Mouse (Mus musculus): ENCODE results near the gene Lnpk. TPM values are rescaled to one million over a fixed set of nuclear protein-coding genes. Genes with fewer than 3 reads are reported as not detected.

Gene Lnpk
- polyA plus RNA-seq, 1 experiment = 1.7 TPM

- H3K4me1 ChIP-seq (ENCODE audit: control insufficient read depth) = no peaks in the 10 kb centered on the region
- TF ChIP-seq GATA1 (IDR thresholded peaks at IDR 0.05; ENCODE audit: low read length) (no peak), TAL1 (IDR thresholded peaks at IDR 0.05; ENCODE audit: low read length) (no peak)
- H3K27me3 ChIP-seq (ENCODE audit: control insufficient read depth) = no peaks in the 10 kb centered on the region
- H3K36me3 ChIP-seq (ENCODE audit: control insufficient read depth) = no peaks in the 10 kb centered on the region
- H3K4me3 ChIP-seq (replicated peaks) = no peak overlapping the region
- H3K9me3 ChIP-seq (ENCODE audit: control insufficient read depth, low read length) = no peaks in the 10 kb centered on the region
Measured at GRCm38 (mm10) chr2:74597169-74597568, 17.9 kb upstream of the Lnpk start.

- Histone ChIP-seq H3K36me3 (ENCODE audit: control insufficient read depth) (no peaks in the 10 kb centered on the region), H3K9me3 (ENCODE audit: control insufficient read depth, low read length) (no peaks in the 10 kb centered on the region), H3K4me1 (ENCODE audit: control insufficient read depth) (no peaks in the 10 kb centered on the region), H3K4me3 (replicated peaks) (no peak overlapping the region), H3K27me3 (ENCODE audit: control insufficient read depth) (no peaks in the 10 kb centered on the region)
- TF ChIP-seq TAL1 (IDR thresholded peaks at IDR 0.05; ENCODE audit: low read length) (no peak), GATA1 (IDR thresholded peaks at IDR 0.05; ENCODE audit: low read length) (no peak)
Measured at GRCm38 (mm10) chr2:74596094-74596493, 16.9 kb upstream of the Lnpk start.

- peaks cover 22% of the 10 kb centered on the region for H3K4me1 ChIP-seq (ENCODE audit: control insufficient read depth)
- H3K9me3 ChIP-seq (ENCODE audit: control insufficient read depth, low read length) = no peaks in the 10 kb centered on the region
- no peaks in the 10 kb centered on the region for H3K27me3 ChIP-seq (ENCODE audit: control insufficient read depth)
- H3K4me3 ChIP-seq (replicated peaks) = peak overlapping the region; percentile 79
- TF ChIP-seq TAL1 (IDR thresholded peaks at IDR 0.05; ENCODE audit: low read length) = no peak
- no peaks in the 10 kb centered on the region for H3K36me3 ChIP-seq (ENCODE audit: control insufficient read depth)
Measured at GRCm38 (mm10) chr2:74578146-74578842, 941 bp downstream of the Lnpk start.

- Histone ChIP-seq H3K4me3 (replicated peaks) (no peak overlapping the region), H3K9me3 (ENCODE audit: control insufficient read depth, low read length) (no peaks in the 10 kb centered on the region), H3K27me3 (ENCODE audit: control insufficient read depth) (no peaks in the 10 kb centered on the region), H3K36me3 (ENCODE audit: control insufficient read depth) (peaks cover 41% of the 10 kb centered on the region), H3K4me1 (ENCODE audit: control insufficient read depth) (no peaks in the 10 kb centered on the region)
- no peak for TF ChIP-seq GATA1 (IDR thresholded peaks at IDR 0.05; ENCODE audit: low read length)
- TF ChIP-seq TAL1 (IDR thresholded peaks at IDR 0.05; ENCODE audit: low read length) = no peak
Measured at GRCm38 (mm10) chr2:74570390-74570789, 8.8 kb downstream of the Lnpk start.

GRCm38 (mm10) chr2:74559822-74560221, 19.4 kb downstream of the Lnpk start:
- Histone ChIP-seq H3K27me3 (ENCODE audit: control insufficient read depth) (no peaks in the 10 kb centered on the region), H3K9me3 (ENCODE audit: control insufficient read depth, low read length) (no peaks in the 10 kb centered on the region), H3K4me3 (replicated peaks) (no peak overlapping the region), H3K4me1 (ENCODE audit: control insufficient read depth) (peaks cover 1% of the 10 kb centered on the region; the same call in 1 of the 2 replicates), H3K36me3 (ENCODE audit: control insufficient read depth) (peaks cover 52% of the 10 kb centered on the region)
- no peak for TF ChIP-seq GATA1 (IDR thresholded peaks at IDR 0.05; ENCODE audit: low read length)
- no peak for TF ChIP-seq TAL1 (IDR thresholded peaks at IDR 0.05; ENCODE audit: low read length)

GRCm38 (mm10) chr2:74559092-74559491, 20.1 kb downstream of the Lnpk start:
- Histone ChIP-seq H3K27me3 (ENCODE audit: control insufficient read depth) (no peaks in the 10 kb centered on the region), H3K4me1 (ENCODE audit: control insufficient read depth) (peaks cover 1% of the 10 kb centered on the region; the same call in 1 of the 2 replicates), H3K36me3 (ENCODE audit: control insufficient read depth) (peaks cover 51% of the 10 kb centered on the region), H3K4me3 (replicated peaks) (no peak overlapping the region), H3K9me3 (ENCODE audit: control insufficient read depth, low read length) (no peaks in the 10 kb centered on the region)
- no peak for TF ChIP-seq TAL1 (IDR thresholded peaks at IDR 0.05; ENCODE audit: low read length)

- Histone ChIP-seq H3K36me3 (ENCODE audit: control insufficient read depth) (peaks cover 49% of the 10 kb centered on the region), H3K4me3 (replicated peaks) (no peak overlapping the region), H3K4me1 (ENCODE audit: control insufficient read depth) (peaks cover 1% of the 10 kb centered on the region; the same call in 1 of the 2 replicates), H3K27me3 (ENCODE audit: control insufficient read depth) (no peaks in the 10 kb centered on the region), H3K9me3 (ENCODE audit: control insufficient read depth, low read length) (no peaks in the 10 kb centered on the region)
- no peak for TF ChIP-seq TAL1 (IDR thresholded peaks at IDR 0.05; ENCODE audit: low read length)
- no peak for TF ChIP-seq GATA1 (IDR thresholded peaks at IDR 0.05; ENCODE audit: low read length)
Measured at GRCm38 (mm10) chr2:74557451-74557850, 21.8 kb downstream of the Lnpk start.

GRCm38 (mm10) chr2:74551929-74552328, 27.3 kb downstream of the Lnpk start:
- Histone ChIP-seq H3K36me3 (ENCODE audit: control insufficient read depth) (peaks cover 30% of the 10 kb centered on the region), H3K27me3 (ENCODE audit: control insufficient read depth) (no peaks in the 10 kb centered on the region), H3K9me3 (ENCODE audit: control insufficient read depth, low read length) (no peaks in the 10 kb centered on the region), H3K4me3 (replicated peaks) (no peak overlapping the region), H3K4me1 (ENCODE audit: control insufficient read depth) (no peaks in the 10 kb centered on the region)
- no peak for TF ChIP-seq GATA1 (IDR thresholded peaks at IDR 0.05; ENCODE audit: low read length)
- no peak for TF ChIP-seq TAL1 (IDR thresholded peaks at IDR 0.05; ENCODE audit: low read length)

GRCm38 (mm10) chr2:74548306-74548705, 30.9 kb downstream of the Lnpk start:
- no peaks in the 10 kb centered on the region for H3K9me3 ChIP-seq (ENCODE audit: control insufficient read depth, low read length)
- no peaks in the 10 kb centered on the region for H3K27me3 ChIP-seq (ENCODE audit: control insufficient read depth)
- TF ChIP-seq TAL1 (IDR thresholded peaks at IDR 0.05; ENCODE audit: low read length) = no peak
- TF ChIP-seq GATA1 (IDR thresholded peaks at IDR 0.05; ENCODE audit: low read length) = no peak
- peaks cover 28% of the 10 kb centered on the region for H3K36me3 ChIP-seq (ENCODE audit: control insufficient read depth)
- no peak overlapping the region for H3K4me3 ChIP-seq (replicated peaks)
- H3K4me1 ChIP-seq (ENCODE audit: control insufficient read depth) = no peaks in the 10 kb centered on the region

GRCm38 (mm10) chr2:74508302-74508701, 70.9 kb downstream of the Lnpk start:
- Histone ChIP-seq H3K4me3 (replicated peaks) (no peak overlapping the region), H3K36me3 (ENCODE audit: control insufficient read depth) (no peaks in the 10 kb centered on the region), H3K9me3 (ENCODE audit: control insufficient read depth, low read length) (no peaks in the 10 kb centered on the region), H3K4me1 (ENCODE audit: control insufficient read depth) (no peaks in the 10 kb centered on the region), H3K27me3 (ENCODE audit: control insufficient read depth) (no peaks in the 10 kb centered on the region)
- TF ChIP-seq GATA1 (IDR thresholded peaks at IDR 0.05; ENCODE audit: low read length) = no peak
- no peak for TF ChIP-seq TAL1 (IDR thresholded peaks at IDR 0.05; ENCODE audit: low read length)

Data from erythroblast, embryonic 14.5 days (primary cell).